Mouse (Mus musculus): ENCODE results near the gene Gm13288.
"Not testable (repeated sequence)": the region's sequence is repeated elsewhere in the genome, so short reads cannot be mapped to it uniquely, and the experiment has no call there.

GRCm38 (mm10) chr4:88761776-88762175, 43.6 kb upstream of the Gm13288 start:
- TF ChIP-seq CTCF, EP300 (IDR thresholded peaks at IDR 0.05; ENCODE audit: low read depth): not testable (repeated sequence)

Data from heart, postnatal 0 days (tissue).